Mouse (Mus musculus): ENCODE results near the gene Golga4. TPM values are rescaled to one million over a fixed set of nuclear protein-coding genes. Genes with fewer than 3 reads are reported as not detected.
"Not testable (repeated sequence)": the region's sequence is repeated elsewhere in the genome, so short reads cannot be mapped to it uniquely, and the experiment has no call there.

The Golga4 gene
- polyA plus RNA-seq, 1 experiment from 2014 or later, result 41.5 TPM

GRCm38 (mm10) chr9:118596767-118597166 lies 90.7 kb downstream of the Golga4 start:
- WGBS, result 90% methylated on average over 7 of the region's 7 CpGs
- ATAC-seq, result no peak
- no peak overlapping the region for H3K9ac ChIP-seq (ENCODE audit: low read depth, low read length)

GRCm38 (mm10) chr9:118600393-118600792 lies 94.3 kb downstream of the Golga4 start:
- 64% methylated on average over 2 of the region's 3 CpGs for WGBS
- not testable (repeated sequence) for H3K9me3 ChIP-seq (replicated peaks; ENCODE audit: control insufficient read depth, low read length, poor library complexity, severe bottlenecking); H3K4me3 ChIP-seq (ENCODE audit: low read depth, low read length); H3K4me1 ChIP-seq (ENCODE audit: control insufficient read depth, insufficient read depth, low read length); H3K36me3 ChIP-seq (ENCODE audit: control insufficient read depth, insufficient read depth, low read length); H3K4me2 ChIP-seq (ENCODE audit: low read length); H3K9ac ChIP-seq (ENCODE audit: low read depth, low read length); H3K27me3 ChIP-seq (ENCODE audit: control insufficient read depth, insufficient read depth, low read depth, low read length); H3K27ac ChIP-seq (ENCODE audit: low read length); ATAC-seq

More at GRCm38 (mm10) chr9:118596767-118597166, 90.7 kb downstream of the Golga4 start:
- Histone ChIP-seq H3K27me3 (ENCODE audit: control insufficient read depth, insufficient read depth, low read depth, low read length) (no peaks in the 10 kb centered on the region), H3K4me2 (ENCODE audit: low read length) (no peak overlapping the region), H3K9me3 (replicated peaks; ENCODE audit: control insufficient read depth, low read length, poor library complexity, severe bottlenecking) (no peaks in the 10 kb centered on the region), H3K4me3 (ENCODE audit: low read depth, low read length) (no peak overlapping the region), H3K27ac (ENCODE audit: low read length) (no peak overlapping the region), H3K4me1 (ENCODE audit: control insufficient read depth, insufficient read depth, low read length) (no peaks in the 10 kb centered on the region), H3K36me3 (ENCODE audit: control insufficient read depth, insufficient read depth, low read length) (no peaks in the 10 kb centered on the region)

GRCm38 (mm10) chr9:118602576-118602975 lies 96.5 kb downstream of the Golga4 start:
- Histone ChIP-seq H3K4me2 (ENCODE audit: low read length) (no peak overlapping the region), H3K9me3 (replicated peaks; ENCODE audit: control insufficient read depth, low read length, poor library complexity, severe bottlenecking) (no peaks in the 10 kb centered on the region), H3K27ac (ENCODE audit: low read length) (no peak overlapping the region), H3K4me1 (ENCODE audit: control insufficient read depth, insufficient read depth, low read length) (peaks cover 2% of the 10 kb centered on the region; the same call in 1 of the 2 replicates), H3K9ac (ENCODE audit: low read depth, low read length) (no peak overlapping the region), H3K4me3 (ENCODE audit: low read depth, low read length) (no peak overlapping the region), H3K36me3 (ENCODE audit: control insufficient read depth, insufficient read depth, low read length) (no peaks in the 10 kb centered on the region), H3K27me3 (ENCODE audit: control insufficient read depth, insufficient read depth, low read depth, low read length) (peaks cover 7% of the 10 kb centered on the region; the same call in 1 of the 2 replicates)
- WGBS, result 77% methylated on average over 5 of the region's 5 CpGs
- no peak for ATAC-seq

- H3K4me3 ChIP-seq (ENCODE audit: low read depth, low read length), result peak within 1 kb of the TSS; percentile 55
- peak; percentile 92 for ATAC-seq
- H3K9ac ChIP-seq (ENCODE audit: low read depth, low read length), result peak within 1 kb of the TSS; percentile 75
- H3K4me1 ChIP-seq (ENCODE audit: control insufficient read depth, insufficient read depth, low read length), result peaks cover 4% of the 10 kb centered on the region; the same call in 1 of the 2 replicates
- peaks cover 10% of the 10 kb centered on the region for H3K27me3 ChIP-seq (ENCODE audit: control insufficient read depth, insufficient read depth, low read depth, low read length)
- no peak within 1 kb of the TSS for H3K27ac ChIP-seq (ENCODE audit: low read length)
- H3K4me2 ChIP-seq (ENCODE audit: low read length), result peak within 1 kb of the TSS; percentile 97
- no peaks in the 10 kb centered on the region for H3K9me3 ChIP-seq (replicated peaks; ENCODE audit: control insufficient read depth, low read length, poor library complexity, severe bottlenecking)
- WGBS, result 32% methylated on average over 14 of the region's 42 CpGs
- no peaks in the 10 kb centered on the region for H3K36me3 ChIP-seq (ENCODE audit: control insufficient read depth, insufficient read depth, low read length)
Observed at GRCm38 (mm10) chr9:118606148-118606816, 100.2 kb downstream of the Golga4 start, which contains the start of gene Itga9. Itga9 (plus strand) TSS chr9:118606690.

- ATAC-seq, result peak; percentile 70; the same call in 1 of the 2 replicates
- Histone ChIP-seq H3K36me3 (ENCODE audit: control insufficient read depth, insufficient read depth, low read length) (no peaks in the 10 kb centered on the region), H3K27ac (ENCODE audit: low read length) (no peak overlapping the region), H3K27me3 (ENCODE audit: control insufficient read depth, insufficient read depth, low read depth, low read length) (peaks cover 10% of the 10 kb centered on the region), H3K4me3 (ENCODE audit: low read depth, low read length) (peak overlapping the region; percentile 55), H3K4me2 (ENCODE audit: low read length) (peak overlapping the region; percentile 97), H3K4me1 (ENCODE audit: control insufficient read depth, insufficient read depth, low read length) (peaks cover 9% of the 10 kb centered on the region), H3K9me3 (replicated peaks; ENCODE audit: control insufficient read depth, low read length, poor library complexity, severe bottlenecking) (no peaks in the 10 kb centered on the region), H3K9ac (ENCODE audit: low read depth, low read length) (peak overlapping the region; percentile 75)
- WGBS, result under 1% methylated on average over 62 of the region's 68 CpGs
Observed at GRCm38 (mm10) chr9:118606817-118607371, 100.8 kb downstream of the Golga4 start.

- no peaks in the 10 kb centered on the region for H3K36me3 ChIP-seq (ENCODE audit: control insufficient read depth, insufficient read depth, low read length)
- H3K4me2 ChIP-seq (ENCODE audit: low read length), result peak overlapping the region; percentile 97; the same call in 1 of the 2 replicates
- no peak overlapping the region for H3K9ac ChIP-seq (ENCODE audit: low read depth, low read length)
- peaks cover 10% of the 10 kb centered on the region for H3K27me3 ChIP-seq (ENCODE audit: control insufficient read depth, insufficient read depth, low read depth, low read length)
- ATAC-seq, result no peak
- peaks cover 9% of the 10 kb centered on the region for H3K4me1 ChIP-seq (ENCODE audit: control insufficient read depth, insufficient read depth, low read length)
- no peak overlapping the region for H3K27ac ChIP-seq (ENCODE audit: low read length)
- 40% methylated on average over 16 of the region's 16 CpGs for WGBS
- no peak overlapping the region for H3K4me3 ChIP-seq (ENCODE audit: low read depth, low read length)
- no peaks in the 10 kb centered on the region for H3K9me3 ChIP-seq (replicated peaks; ENCODE audit: control insufficient read depth, low read length, poor library complexity, severe bottlenecking)
Observed at GRCm38 (mm10) chr9:118607701-118608401, 101.8 kb downstream of the Golga4 start.

- 55% methylated on average over 4 of the region's 4 CpGs for WGBS
- Histone ChIP-seq H3K4me3 (ENCODE audit: low read depth, low read length) (no peak overlapping the region), H3K4me2 (ENCODE audit: low read length) (no peak overlapping the region), H3K27ac (ENCODE audit: low read length) (no peak overlapping the region), H3K9me3 (replicated peaks; ENCODE audit: control insufficient read depth, low read length, poor library complexity, severe bottlenecking) (no peaks in the 10 kb centered on the region), H3K9ac (ENCODE audit: low read depth, low read length) (no peak overlapping the region), H3K4me1 (ENCODE audit: control insufficient read depth, insufficient read depth, low read length) (peaks cover 9% of the 10 kb centered on the region), H3K27me3 (ENCODE audit: control insufficient read depth, insufficient read depth, low read depth, low read length) (peaks cover 10% of the 10 kb centered on the region), H3K36me3 (ENCODE audit: control insufficient read depth, insufficient read depth, low read length) (no peaks in the 10 kb centered on the region)
- ATAC-seq, result no peak
Observed at GRCm38 (mm10) chr9:118608556-118608955, 102.5 kb downstream of the Golga4 start.

GRCm38 (mm10) chr9:118610060-118610459 lies 104.0 kb downstream of the Golga4 start:
- WGBS, result 64% methylated on average over 10 of the region's 10 CpGs
- Histone ChIP-seq H3K27me3 (ENCODE audit: control insufficient read depth, insufficient read depth, low read depth, low read length) (peaks cover 10% of the 10 kb centered on the region), H3K36me3 (ENCODE audit: control insufficient read depth, insufficient read depth, low read length) (no peaks in the 10 kb centered on the region), H3K9me3 (replicated peaks; ENCODE audit: control insufficient read depth, low read length, poor library complexity, severe bottlenecking) (no peaks in the 10 kb centered on the region), H3K27ac (ENCODE audit: low read length) (no peak overlapping the region), H3K4me1 (ENCODE audit: control insufficient read depth, insufficient read depth, low read length) (peaks cover 9% of the 10 kb centered on the region), H3K4me2 (ENCODE audit: low read length) (no peak overlapping the region), H3K4me3 (ENCODE audit: low read depth, low read length) (no peak overlapping the region), H3K9ac (ENCODE audit: low read depth, low read length) (no peak overlapping the region)
- ATAC-seq, result no peak

- H3K27ac ChIP-seq (ENCODE audit: low read length), result no peak overlapping the region
- H3K36me3 ChIP-seq (ENCODE audit: control insufficient read depth, insufficient read depth, low read length), result no peaks in the 10 kb centered on the region
- ATAC-seq, result no peak
- H3K4me3 ChIP-seq (ENCODE audit: low read depth, low read length), result no peak overlapping the region
- 46% methylated on average over 14 of the region's 14 CpGs for WGBS
- H3K4me1 ChIP-seq (ENCODE audit: control insufficient read depth, insufficient read depth, low read length), result peaks cover 9% of the 10 kb centered on the region
- no peaks in the 10 kb centered on the region for H3K9me3 ChIP-seq (replicated peaks; ENCODE audit: control insufficient read depth, low read length, poor library complexity, severe bottlenecking)
- peak overlapping the region; percentile 34 for H3K4me2 ChIP-seq (ENCODE audit: low read length)
- peaks cover 6% of the 10 kb centered on the region for H3K27me3 ChIP-seq (ENCODE audit: control insufficient read depth, insufficient read depth, low read depth, low read length)
- no peak overlapping the region for H3K9ac ChIP-seq (ENCODE audit: low read depth, low read length)
Observed at GRCm38 (mm10) chr9:118611111-118611541, 105.1 kb downstream of the Golga4 start.

All from midbrain, embryonic 16.5 days (tissue).